Mouse (Mus musculus): ENCODE measurements around the gene Srpk3. TPM values are rescaled to one million over a fixed set of nuclear protein-coding genes. Genes with fewer than 3 reads are reported as not detected.
"Not testable (repeated sequence)": the region's sequence is repeated elsewhere in the genome, so short reads cannot be mapped to it uniquely, and the experiment has no call there.

Gene Srpk3
- 2.2 and 4.8 TPM in 2 replicates for polyA plus RNA-seq (2015; fragmentation: Nextera tagmentation; extraction: Ambion mirVana)

GRCm38 (mm10) chrX:73774168-73774760 lies at the start of gene Srpk3:
TSS of gene Srpk3 (plus strand) at chrX:73774405.
- Histone ChIP-seq H3K36me3 (no peaks in the 10 kb centered on the region), H3K9me3 (no peaks in the 10 kb centered on the region), H3K27ac (peak within 1 kb of the TSS; percentile 35; the same call in 1 of the 2 replicates), H3K27me3 (replicated peaks) (no peaks in the 10 kb centered on the region), H3K4me3 (replicated peaks) (no peak within 1 kb of the TSS), H3K9ac (no peak within 1 kb of the TSS), H3K4me2 (no peak within 1 kb of the TSS), H3K4me1 (0 out of 2 replicates have a peak, but pooled peaks cover 4% of the 10 kb centered on the region)
- 50% methylated on average over 9 of the region's 9 CpGs for WGBS
- no peak for ATAC-seq (ENCODE audit: insufficient read depth, low FRiP score, low read depth)

GRCm38 (mm10) chrX:73730908-73731307 lies 43.3 kb upstream of the Srpk3 start:
- 57% methylated on average over 1 of the region's 1 CpGs for WGBS
- no peaks in the 10 kb centered on the region for H3K27me3 ChIP-seq (replicated peaks)
- no peaks in the 10 kb centered on the region for H3K4me1 ChIP-seq
- no peaks in the 10 kb centered on the region for H3K36me3 ChIP-seq
- H3K4me3 ChIP-seq (replicated peaks): no peak overlapping the region
- H3K9me3 ChIP-seq: no peaks in the 10 kb centered on the region
- H3K9ac ChIP-seq: no peak overlapping the region
- no peak overlapping the region for H3K27ac ChIP-seq
- no peak for ATAC-seq (ENCODE audit: insufficient read depth, low FRiP score, low read depth)
- H3K4me2 ChIP-seq: no peak overlapping the region

- H3K27me3 ChIP-seq (replicated peaks): no peaks in the 10 kb centered on the region
- H3K36me3 ChIP-seq: no peaks in the 10 kb centered on the region
- H3K9me3 ChIP-seq: no peaks in the 10 kb centered on the region
- 61% methylated on average over 1 of the region's 1 CpGs for WGBS
- no peak overlapping the region for H3K9ac ChIP-seq
- no peak overlapping the region for H3K4me2 ChIP-seq
- ATAC-seq (ENCODE audit: insufficient read depth, low FRiP score, low read depth): no peak
- no peaks in the 10 kb centered on the region for H3K4me1 ChIP-seq
- H3K27ac ChIP-seq: no peak overlapping the region
- H3K4me3 ChIP-seq (replicated peaks): no peak overlapping the region
Measured at GRCm38 (mm10) chrX:73738155-73738554, 36.0 kb upstream of the Srpk3 start.

- H3K9ac ChIP-seq: no peak overlapping the region
Measured at GRCm38 (mm10) chrX:73739151-73739550, 35.1 kb upstream of the Srpk3 start.

GRCm38 (mm10) chrX:73739841-73740240 lies 34.4 kb upstream of the Srpk3 start:
- not testable (repeated sequence) for H3K36me3 ChIP-seq; H3K27me3 ChIP-seq (replicated peaks); H3K9me3 ChIP-seq; H3K27ac ChIP-seq; H3K4me2 ChIP-seq; H3K9ac ChIP-seq; H3K4me3 ChIP-seq (replicated peaks); H3K4me1 ChIP-seq; ATAC-seq (ENCODE audit: insufficient read depth, low FRiP score, low read depth)
- WGBS: 94% methylated on average over 7 of the region's 7 CpGs

More at GRCm38 (mm10) chrX:73739151-73739550, 35.1 kb upstream of the Srpk3 start:
- Histone ChIP-seq H3K36me3 (no peaks in the 10 kb centered on the region), H3K4me3 (replicated peaks) (no peak overlapping the region), H3K4me2 (no peak overlapping the region), H3K4me1 (no peaks in the 10 kb centered on the region), H3K27ac (no peak overlapping the region), H3K9me3 (no peaks in the 10 kb centered on the region), H3K27me3 (replicated peaks) (no peaks in the 10 kb centered on the region)
- ATAC-seq (ENCODE audit: insufficient read depth, low FRiP score, low read depth): no peak
- WGBS: 57% methylated on average over 5 of the region's 5 CpGs

DNA sequence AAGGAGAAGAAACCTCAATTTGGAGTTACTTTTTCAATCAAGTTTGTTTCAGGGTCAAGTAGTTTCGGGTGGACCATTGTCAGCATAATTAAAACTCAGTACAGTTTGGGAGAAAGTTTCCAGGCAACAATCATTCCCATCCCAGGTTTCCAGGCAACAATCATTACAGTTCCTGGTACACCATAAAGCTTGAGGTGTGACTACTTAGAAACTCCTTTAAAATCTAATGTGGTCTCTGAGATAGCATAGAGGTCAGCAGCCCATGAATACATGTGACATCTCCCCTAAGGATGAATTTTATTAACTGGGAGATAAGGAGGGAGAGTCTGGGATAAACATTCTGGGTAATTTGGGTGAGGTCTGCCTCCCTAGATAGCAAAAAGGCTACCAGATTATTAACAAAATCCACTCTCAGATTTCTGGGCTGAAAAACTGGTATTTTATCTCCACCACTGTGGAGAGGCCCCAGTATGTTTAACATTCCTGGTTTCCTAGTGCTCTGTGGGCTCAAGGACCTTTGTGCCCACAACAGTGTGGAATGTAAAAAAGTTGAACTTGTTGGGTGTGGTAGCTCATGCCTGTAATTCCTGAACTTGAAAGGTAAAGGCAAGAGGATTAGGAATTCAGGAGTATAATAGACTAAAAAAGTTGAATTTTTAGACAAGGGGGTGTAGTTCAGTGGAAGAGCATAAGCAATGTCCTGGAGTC lies 29.3 kb upstream of the Srpk3 start:
- Histone ChIP-seq H3K4me2 (no peak overlapping the region), H3K4me3 (replicated peaks) (no peak overlapping the region), H3K9ac (no peak overlapping the region), H3K27ac (no peak overlapping the region), H3K27me3 (replicated peaks) (no peaks in the 10 kb centered on the region), H3K9me3 (no peaks in the 10 kb centered on the region), H3K4me1 (no peaks in the 10 kb centered on the region), H3K36me3 (no peaks in the 10 kb centered on the region)
- no peak for ATAC-seq (ENCODE audit: insufficient read depth, low FRiP score, low read depth)
- 60% methylated on average over 1 of the region's 1 CpGs for WGBS

DNA sequence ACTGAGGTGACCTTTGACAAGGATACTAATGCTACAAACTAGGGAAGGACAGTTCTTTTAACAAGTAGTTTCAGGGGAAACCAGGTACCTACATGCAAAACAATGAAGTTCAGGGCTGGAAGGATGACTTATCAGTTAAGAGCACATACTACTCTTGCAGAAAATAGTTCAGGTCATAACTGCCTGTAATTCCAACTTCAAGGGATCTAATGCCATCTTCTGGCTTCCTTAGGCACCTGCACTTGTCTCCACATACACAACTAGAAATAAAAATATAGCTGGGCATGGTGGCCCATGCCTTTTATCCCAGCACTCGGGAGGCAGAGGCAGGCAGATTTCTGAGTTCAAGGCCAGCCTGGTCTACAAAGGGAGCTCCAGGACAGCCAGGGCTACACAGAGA lies 25.2 kb upstream of the Srpk3 start:
- no peaks in the 10 kb centered on the region for H3K9me3 ChIP-seq
- H3K4me2 ChIP-seq: no peak overlapping the region
- H3K9ac ChIP-seq: no peak overlapping the region
- no peak overlapping the region for H3K27ac ChIP-seq
- no peaks in the 10 kb centered on the region for H3K4me1 ChIP-seq
- no peaks in the 10 kb centered on the region for H3K36me3 ChIP-seq
- ATAC-seq (ENCODE audit: insufficient read depth, low FRiP score, low read depth): no peak
- no peak overlapping the region for H3K4me3 ChIP-seq (replicated peaks)
- no peaks in the 10 kb centered on the region for H3K27me3 ChIP-seq (replicated peaks)
- 100% methylated on average over 1 of the region's 1 CpGs for WGBS

DNA sequence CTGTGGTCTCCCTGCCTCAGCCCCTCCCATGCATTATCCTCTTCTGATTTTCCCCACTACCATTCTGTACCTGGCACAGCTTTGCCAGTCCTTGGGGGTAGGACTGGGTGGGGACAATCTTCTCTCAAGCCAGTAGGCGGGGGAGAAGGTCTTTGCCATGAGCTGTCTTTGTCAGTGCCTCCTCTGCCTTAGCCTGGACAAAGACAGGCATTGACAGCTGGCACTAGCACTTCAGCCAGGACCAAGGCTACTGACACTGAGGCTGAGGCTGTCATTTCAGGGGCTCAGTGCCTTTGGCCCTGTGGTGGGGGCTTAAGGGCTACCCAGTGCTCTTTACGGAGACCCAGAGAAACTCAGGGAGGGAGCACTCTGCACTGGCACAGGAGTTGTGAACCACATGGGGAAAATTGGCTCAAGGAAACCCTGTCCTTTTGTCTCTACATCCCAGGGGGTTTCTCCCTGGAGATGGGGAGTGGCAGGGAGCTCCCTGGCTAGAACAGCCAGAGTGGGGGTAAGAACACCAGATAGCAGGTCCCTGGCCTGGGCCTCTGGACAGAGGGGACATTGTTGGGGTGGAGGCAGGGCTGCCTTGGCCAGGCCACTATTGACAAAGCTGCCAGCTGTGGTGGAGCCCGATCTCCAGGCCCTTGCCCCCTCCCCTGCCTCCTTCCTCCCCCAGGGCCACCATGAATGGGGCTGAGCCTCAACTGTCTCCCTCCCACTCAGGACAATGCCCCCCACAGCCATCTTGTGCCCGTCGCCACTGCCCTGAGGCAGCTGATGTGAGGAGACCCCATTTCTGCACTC lies 17.7 kb upstream of the Srpk3 start, which contains the start of gene Plxnb3:
Plxnb3 (plus strand) TSS at position 757 of the 807 bp plus-strand sequence.
- H3K27me3 ChIP-seq (replicated peaks): no peaks in the 10 kb centered on the region; the same call in 1 of the 2 replicates
- 78% methylated on average over 5 of the region's 5 CpGs for WGBS
- no peaks in the 10 kb centered on the region for H3K4me1 ChIP-seq
- H3K4me3 ChIP-seq (replicated peaks): no peak within 1 kb of the TSS
- no peak within 1 kb of the TSS for H3K9ac ChIP-seq
- H3K36me3 ChIP-seq: no peaks in the 10 kb centered on the region
- no peak within 1 kb of the TSS for H3K27ac ChIP-seq
- H3K4me2 ChIP-seq: no peak within 1 kb of the TSS
- no peaks in the 10 kb centered on the region for H3K9me3 ChIP-seq
- ATAC-seq (ENCODE audit: insufficient read depth, low FRiP score, low read depth): peak; percentile 35; the same call in 1 of the 2 replicates

GRCm38 (mm10) chrX:73758611-73759290 lies 15.5 kb upstream of the Srpk3 start:
- Histone ChIP-seq H3K9ac (no peak overlapping the region), H3K9me3 (no peaks in the 10 kb centered on the region), H3K4me1 (no peaks in the 10 kb centered on the region), H3K27me3 (replicated peaks) (no peaks in the 10 kb centered on the region; the same call in 1 of the 2 replicates), H3K4me2 (no peak overlapping the region), H3K36me3 (no peaks in the 10 kb centered on the region), H3K27ac (no peak overlapping the region), H3K4me3 (replicated peaks) (no peak overlapping the region)
- WGBS: 83% methylated on average over 13 of the region's 13 CpGs
- no peak for ATAC-seq (ENCODE audit: insufficient read depth, low FRiP score, low read depth)

GRCm38 (mm10) chrX:73765311-73765710 lies 8.9 kb upstream of the Srpk3 start:
- Histone ChIP-seq H3K27me3 (replicated peaks) (no peaks in the 10 kb centered on the region), H3K9me3 (no peaks in the 10 kb centered on the region), H3K4me1 (no peaks in the 10 kb centered on the region), H3K4me2 (no peak overlapping the region), H3K27ac (no peak overlapping the region), H3K9ac (no peak overlapping the region), H3K36me3 (no peaks in the 10 kb centered on the region), H3K4me3 (replicated peaks) (no peak overlapping the region)
- WGBS: 75% methylated on average over 1 of the region's 1 CpGs
- no peak for ATAC-seq (ENCODE audit: insufficient read depth, low FRiP score, low read depth)

DNA sequence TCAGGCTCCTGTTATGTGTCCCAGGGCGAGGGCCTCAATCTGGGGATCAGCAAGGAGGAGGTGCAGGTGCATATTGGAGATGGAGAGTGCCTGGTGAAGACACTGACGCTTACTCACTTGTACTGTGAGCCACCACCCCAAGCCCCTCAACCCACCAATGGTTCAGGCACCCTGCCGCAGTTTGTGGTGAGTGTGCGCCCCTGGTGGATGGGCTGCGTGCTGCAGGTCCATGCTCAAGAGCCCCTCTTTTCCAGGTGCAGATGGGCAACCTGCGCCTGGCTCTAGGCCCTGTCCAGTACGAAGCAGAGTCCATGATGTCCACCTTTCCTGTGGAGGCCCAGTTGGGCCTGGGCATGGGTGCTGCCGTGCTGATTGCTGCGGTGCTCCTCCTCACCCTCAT lies 6.9 kb upstream of the Srpk3 start:
- Histone ChIP-seq H3K27me3 (replicated peaks) (no peaks in the 10 kb centered on the region), H3K4me2 (no peak overlapping the region), H3K27ac (no peak overlapping the region), H3K4me3 (replicated peaks) (no peak overlapping the region), H3K9ac (no peak overlapping the region), H3K4me1 (no peaks in the 10 kb centered on the region), H3K9me3 (no peaks in the 10 kb centered on the region), H3K36me3 (no peaks in the 10 kb centered on the region)
- 58% methylated on average over 9 of the region's 9 CpGs for WGBS
- no peak for ATAC-seq (ENCODE audit: insufficient read depth, low FRiP score, low read depth)
